Mouse (Mus musculus): ENCODE results near the gene Amotl1. TPM values are rescaled to one million over a fixed set of nuclear protein-coding genes. Genes with fewer than 3 reads are reported as not detected.

The Amotl1 gene
- total and polyA plus RNA-seq, 2 experiments from 2014 or later: 11.7 to 70.2 TPM

DNA sequence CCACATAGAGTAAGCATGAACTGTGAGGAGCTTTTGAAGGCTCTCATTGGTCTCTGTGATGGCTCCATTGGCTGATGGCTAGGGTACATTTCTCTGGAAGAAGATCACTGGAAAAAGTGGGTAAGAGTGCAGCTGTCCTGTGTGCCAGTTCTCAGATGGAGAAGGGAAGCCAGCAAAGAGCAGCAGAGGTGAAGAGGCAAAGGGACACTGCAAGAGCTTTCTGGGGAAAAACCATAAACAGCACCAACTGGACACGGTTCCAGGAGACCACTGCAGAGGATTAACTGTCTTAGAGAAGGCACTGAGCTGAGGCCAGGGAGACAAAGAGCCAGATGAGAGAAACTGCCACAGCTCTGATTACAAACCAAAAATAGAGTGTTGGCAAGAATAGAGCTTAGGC is 7.9 kb upstream of the Amotl1 start:
- Histone ChIP-seq H3K4me3 (ENCODE audit: low read depth, low read length) (no peak overlapping the region), H3K27ac (ENCODE audit: low read depth) (no peak overlapping the region), H3K9ac (replicated peaks; ENCODE audit: low read depth, low read length) (no peak overlapping the region), H3K27me3 (ENCODE audit: control insufficient read depth, insufficient read depth, low read length) (no peaks in the 10 kb centered on the region), H3K9me3 (replicated peaks; ENCODE audit: control insufficient read depth, low read length) (0 out of 2 replicates have a peak, but pooled peaks cover 4% of the 10 kb centered on the region), H3K4me1 (ENCODE audit: control insufficient read depth, insufficient read depth) (peaks cover 6% of the 10 kb centered on the region; the same call in 1 of the 2 replicates), H3K36me3 (replicated peaks; ENCODE audit: control insufficient read depth, insufficient read depth, low read length) (no peaks in the 10 kb centered on the region), H3K4me2 (ENCODE audit: low read depth, low read length) (no peak overlapping the region)
- 25% methylated on average over 1 of the region's 1 CpGs for WGBS
- no peak for TF ChIP-seq CTCF (IDR thresholded peaks at IDR 0.05; ENCODE audit: low read depth)
- no peak for TF ChIP-seq EP300 (IDR thresholded peaks at IDR 0.05; ENCODE audit: low read depth)
- no peak for DNase-seq (ENCODE audit: low spot score)
- ATAC-seq (ENCODE audit: insufficient read depth, low read depth): no peak

DNA sequence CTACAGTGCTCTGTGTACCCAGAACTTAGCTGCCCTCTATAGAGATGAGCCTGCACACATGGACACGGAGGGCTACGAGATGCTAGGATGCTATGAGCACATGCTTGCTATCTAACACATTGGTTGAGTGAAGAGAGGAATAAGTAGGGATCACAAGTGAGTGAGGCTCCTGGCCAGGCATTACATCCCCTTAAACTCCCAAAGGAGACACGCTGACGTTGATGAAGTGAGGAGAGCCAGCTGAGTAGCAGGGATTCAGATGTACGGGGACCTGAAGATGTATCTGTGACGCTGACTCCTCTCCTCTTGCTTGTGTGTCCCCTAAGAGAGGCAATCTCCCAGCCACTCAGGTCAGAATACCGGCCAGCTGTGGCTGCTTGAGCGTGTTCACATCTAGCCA is 3.0 kb upstream of the Amotl1 start:
- H3K27ac ChIP-seq (ENCODE audit: low read depth): no peak overlapping the region
- H3K36me3 ChIP-seq (replicated peaks; ENCODE audit: control insufficient read depth, insufficient read depth, low read length): no peaks in the 10 kb centered on the region
- no peak overlapping the region for H3K4me2 ChIP-seq (ENCODE audit: low read depth, low read length)
- peaks cover 8% of the 10 kb centered on the region for H3K4me1 ChIP-seq (ENCODE audit: control insufficient read depth, insufficient read depth)
- ATAC-seq (ENCODE audit: insufficient read depth, low read depth): no peak
- 70% methylated on average over 8 of the region's 8 CpGs for WGBS
- H3K9ac ChIP-seq (replicated peaks; ENCODE audit: low read depth, low read length): no peak overlapping the region
- no peaks in the 10 kb centered on the region for H3K9me3 ChIP-seq (replicated peaks; ENCODE audit: control insufficient read depth, low read length)
- H3K4me3 ChIP-seq (ENCODE audit: low read depth, low read length): no peak overlapping the region
- no peak for TF ChIP-seq EP300 (IDR thresholded peaks at IDR 0.05; ENCODE audit: low read depth)
- TF ChIP-seq CTCF (IDR thresholded peaks at IDR 0.05; ENCODE audit: low read depth): no peak
- no peaks in the 10 kb centered on the region for H3K27me3 ChIP-seq (ENCODE audit: control insufficient read depth, insufficient read depth, low read length)
- no peak for DNase-seq (ENCODE audit: low spot score)

DNA sequence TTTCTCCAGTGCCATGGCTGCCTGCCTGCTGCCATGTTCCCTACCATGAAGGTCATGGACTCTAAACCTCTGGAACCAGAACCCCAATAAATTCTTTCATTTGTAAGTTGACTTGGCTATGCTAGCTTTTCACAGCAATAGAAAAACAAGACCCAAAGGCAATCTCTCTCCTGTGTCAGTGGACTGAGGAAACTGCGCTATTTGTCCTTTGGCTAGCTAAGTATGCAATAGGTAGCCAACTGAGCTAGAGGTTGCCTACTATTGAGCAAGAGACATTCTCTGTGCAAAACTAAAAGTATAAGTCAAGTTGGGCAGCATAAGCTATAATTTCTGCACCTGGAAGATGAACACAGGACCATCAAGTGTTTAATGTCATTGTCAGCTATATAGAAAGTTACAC is 1.8 kb upstream of the Amotl1 start:
- Histone ChIP-seq H3K9ac (replicated peaks; ENCODE audit: low read depth, low read length) (no peak overlapping the region), H3K27ac (ENCODE audit: low read depth) (no peak overlapping the region), H3K4me2 (ENCODE audit: low read depth, low read length) (no peak overlapping the region), H3K9me3 (replicated peaks; ENCODE audit: control insufficient read depth, low read length) (no peaks in the 10 kb centered on the region), H3K4me1 (ENCODE audit: control insufficient read depth, insufficient read depth) (peaks cover 14% of the 10 kb centered on the region), H3K4me3 (ENCODE audit: low read depth, low read length) (no peak overlapping the region), H3K36me3 (replicated peaks; ENCODE audit: control insufficient read depth, insufficient read depth, low read length) (no peaks in the 10 kb centered on the region), H3K27me3 (ENCODE audit: control insufficient read depth, insufficient read depth, low read length) (no peaks in the 10 kb centered on the region)
- TF ChIP-seq CTCF (IDR thresholded peaks at IDR 0.05; ENCODE audit: low read depth): no peak
- TF ChIP-seq EP300 (IDR thresholded peaks at IDR 0.05; ENCODE audit: low read depth): no peak
- ATAC-seq (ENCODE audit: insufficient read depth, low read depth): no peak
- 100% methylated on average over 1 of the region's 1 CpGs for WGBS
- DNase-seq (ENCODE audit: low spot score): no peak

DNA sequence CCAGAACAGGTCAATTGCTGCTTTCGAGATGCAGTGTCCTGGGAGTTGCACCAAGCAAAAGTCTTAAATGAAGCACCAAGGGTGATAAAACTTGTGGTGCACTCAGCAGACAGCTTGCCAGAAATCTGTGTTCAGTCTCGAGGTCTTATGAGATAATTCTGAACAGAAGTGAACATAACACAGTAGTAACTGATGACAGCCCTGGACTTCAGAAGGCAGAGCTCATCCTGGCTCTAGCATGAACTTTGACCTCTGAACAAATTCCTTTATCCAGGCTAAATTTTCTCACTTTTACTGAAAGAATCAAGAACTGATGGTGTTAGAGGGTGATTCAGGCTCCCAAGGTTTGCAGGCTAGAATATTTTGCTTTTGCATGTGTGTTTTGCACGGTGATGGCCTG is 1.2 kb upstream of the Amotl1 start:
- H3K27me3 ChIP-seq (ENCODE audit: control insufficient read depth, insufficient read depth, low read length): no peaks in the 10 kb centered on the region
- TF ChIP-seq EP300 (IDR thresholded peaks at IDR 0.05; ENCODE audit: low read depth) (no peak), CTCF (IDR thresholded peaks at IDR 0.05; ENCODE audit: low read depth) (no peak)
- no peak overlapping the region for H3K4me2 ChIP-seq (ENCODE audit: low read depth, low read length)
- ATAC-seq (ENCODE audit: insufficient read depth, low read depth) (no peak), DNase-seq (ENCODE audit: low spot score) (no peak)
- no peak overlapping the region for H3K27ac ChIP-seq (ENCODE audit: low read depth)
- no peak overlapping the region for H3K9ac ChIP-seq (replicated peaks; ENCODE audit: low read depth, low read length)
- WGBS: 62% methylated on average over 3 of the region's 3 CpGs
- H3K4me1 ChIP-seq (ENCODE audit: control insufficient read depth, insufficient read depth): peaks cover 19% of the 10 kb centered on the region
- H3K9me3 ChIP-seq (replicated peaks; ENCODE audit: control insufficient read depth, low read length): no peaks in the 10 kb centered on the region
- no peak overlapping the region for H3K4me3 ChIP-seq (ENCODE audit: low read depth, low read length)
- H3K36me3 ChIP-seq (replicated peaks; ENCODE audit: control insufficient read depth, insufficient read depth, low read length): no peaks in the 10 kb centered on the region

DNA sequence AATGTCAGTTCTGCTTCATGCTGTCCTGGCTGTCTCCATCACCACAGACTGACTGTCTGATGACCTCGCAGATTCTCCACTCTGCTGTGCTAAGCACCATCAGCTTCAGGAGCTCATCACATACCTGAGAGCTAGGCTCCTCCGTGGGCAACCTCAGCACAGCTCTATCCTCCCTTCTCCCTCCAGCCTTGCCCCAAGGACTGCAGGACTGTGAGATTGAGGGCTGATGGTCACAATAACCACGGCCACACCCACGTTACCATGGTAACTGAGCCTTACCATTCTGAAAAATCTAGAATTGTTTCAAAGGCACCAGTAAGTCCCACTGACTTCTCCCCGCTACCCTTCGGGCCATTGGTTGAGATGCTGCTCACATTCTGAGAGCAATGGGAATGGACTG is 1.5 kb downstream of the Amotl1 start:
- 69% methylated on average over 6 of the region's 6 CpGs for WGBS

DNA sequence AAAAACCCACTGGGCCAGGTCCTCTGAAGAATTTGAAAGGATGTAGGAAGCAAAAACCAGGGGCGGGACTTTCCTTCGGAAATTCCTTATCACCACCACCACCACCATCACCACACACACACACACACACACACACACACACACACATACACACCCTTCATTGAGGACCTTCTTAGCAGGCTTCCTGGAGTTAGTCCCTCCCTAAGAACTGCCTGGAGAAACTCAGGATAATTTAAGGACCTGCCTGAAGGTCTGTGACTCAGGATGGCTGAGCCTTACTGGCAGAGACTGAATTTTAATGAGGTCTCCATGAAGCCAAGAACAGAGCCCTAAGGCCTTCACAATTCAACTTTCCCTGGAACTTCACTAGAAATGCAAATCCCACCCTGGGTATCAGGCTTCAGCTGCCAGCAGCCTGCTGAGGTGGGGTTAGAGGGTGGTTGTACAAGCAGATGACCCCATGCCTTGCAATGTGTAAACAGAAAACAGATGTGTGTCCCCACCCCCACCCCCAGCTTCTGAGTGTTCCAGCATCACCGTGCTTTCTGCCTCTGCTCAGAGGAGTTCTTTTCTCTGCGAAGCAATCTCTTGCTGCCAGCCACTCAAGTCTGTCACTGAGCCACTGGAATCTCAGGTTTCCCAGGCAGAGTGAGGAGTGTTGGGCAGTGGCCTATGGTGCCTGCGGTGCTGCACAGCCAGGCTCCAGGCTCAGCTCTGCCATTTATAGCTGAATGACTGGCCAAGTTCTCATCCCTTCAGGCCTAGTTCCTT is 2.4 kb downstream of the Amotl1 start:
- Histone ChIP-seq H3K4me1 (ENCODE audit: control insufficient read depth, insufficient read depth) (peaks cover 24% of the 10 kb centered on the region), H3K9ac (replicated peaks; ENCODE audit: low read depth, low read length) (no peak overlapping the region), H3K4me3 (ENCODE audit: low read depth, low read length) (no peak overlapping the region), H3K27me3 (ENCODE audit: control insufficient read depth, insufficient read depth, low read length) (no peaks in the 10 kb centered on the region), H3K9me3 (replicated peaks; ENCODE audit: control insufficient read depth, low read length) (no peaks in the 10 kb centered on the region), H3K27ac (ENCODE audit: low read depth) (peak overlapping the region; percentile 76), H3K4me2 (ENCODE audit: low read depth, low read length) (no peak overlapping the region), H3K36me3 (replicated peaks; ENCODE audit: control insufficient read depth, insufficient read depth, low read length) (no peaks in the 10 kb centered on the region)
- ATAC-seq (ENCODE audit: insufficient read depth, low read depth) (peak; percentile 40), DNase-seq (ENCODE audit: low spot score) (peak; percentile 46)
- no peak for TF ChIP-seq CTCF (IDR thresholded peaks at IDR 0.05; ENCODE audit: low read depth)
- TF ChIP-seq EP300 (IDR thresholded peaks at IDR 0.05; ENCODE audit: low read depth): no peak
- 26% methylated on average over 5 of the region's 5 CpGs for WGBS

More for the DNA sequence above, 1.5 kb downstream of the Amotl1 start:
- Histone ChIP-seq H3K4me2 (ENCODE audit: low read depth, low read length) (no peak overlapping the region), H3K27me3 (ENCODE audit: control insufficient read depth, insufficient read depth, low read length) (no peaks in the 10 kb centered on the region), H3K36me3 (replicated peaks; ENCODE audit: control insufficient read depth, insufficient read depth, low read length) (no peaks in the 10 kb centered on the region), H3K4me1 (ENCODE audit: control insufficient read depth, insufficient read depth) (peaks cover 24% of the 10 kb centered on the region), H3K4me3 (ENCODE audit: low read depth, low read length) (no peak overlapping the region), H3K9me3 (replicated peaks; ENCODE audit: control insufficient read depth, low read length) (no peaks in the 10 kb centered on the region), H3K9ac (replicated peaks; ENCODE audit: low read depth, low read length) (no peak overlapping the region), H3K27ac (ENCODE audit: low read depth) (no peak overlapping the region)
- DNase-seq (ENCODE audit: low spot score) (no peak), ATAC-seq (ENCODE audit: insufficient read depth, low read depth) (no peak)
- TF ChIP-seq CTCF (IDR thresholded peaks at IDR 0.05; ENCODE audit: low read depth): no peak
- no peak for TF ChIP-seq EP300 (IDR thresholded peaks at IDR 0.05; ENCODE audit: low read depth)

Measured in heart, postnatal 0 days (tissue).